Mouse (Mus musculus) ES-E14 (cell line): ENCODE measurements around the gene Itpr2. TPM values are rescaled to one million over a fixed set of nuclear protein-coding genes. Genes with fewer than 3 reads are reported as not detected.
A peak's percentile ranks its signal among the peaks of the same experiment; 100 is the strongest.

Experiments
- DNase-seq: peaks from one replicate; pipeline ENCODE4 v3.0.0-alpha.2; 2013; ENCODE audit warnings: low read depth, low spot score
- H3K27ac ChIP-seq: 2 replicates; pipeline ENCODE4 v1.5.1; 2012; ENCODE audit warnings: low read depth, mild to moderate bottlenecking, low read length, moderate library complexity, mixed read lengths; ENCODE audit not compliant: poor library complexity, insufficient read depth, severe bottlenecking
- H3K36me3 ChIP-seq: 2 replicates; pipeline ENCODE4 v1.6.1; 2012; ENCODE audit warnings: mild to moderate bottlenecking, low read length, moderate library complexity, mixed read lengths; ENCODE audit not compliant: control insufficient read depth, poor library complexity, insufficient read depth, severe bottlenecking
- H3K4me1 ChIP-seq, 2 experiments: fragments of 150-350 bp in 1 of 2; sonication (generic) in 1 of 2; 2 replicates each; pipeline ENCODE4 v1.6.1; 2012; ENCODE audit warnings: low read length in 2 of 2, mild to moderate bottlenecking in 1 of 2, mixed read lengths in 1 of 2; ENCODE audit not compliant: control insufficient read depth in 2 of 2, insufficient read depth in 2 of 2, poor library complexity in 1 of 2
- H3K4me3 ChIP-seq, 2 experiments: fragments of 150-350 bp in 1 of 2; sonication (generic) in 1 of 2; 2 replicates each; pipeline ENCODE4 v1.5.1; 2012; ENCODE audit warnings: low read length in 2 of 2, low read depth in 1 of 2, mild to moderate bottlenecking in 1 of 2, mixed read lengths in 1 of 2; ENCODE audit not compliant: insufficient read depth in 1 of 2, poor library complexity in 1 of 2, severe bottlenecking in 1 of 2
- H3K9ac ChIP-seq: 2 replicates; pipeline ENCODE4 v1.6.1; 2012; ENCODE audit warnings: low read depth, mild to moderate bottlenecking, low read length, mixed read lengths; ENCODE audit not compliant: poor library complexity, insufficient read depth, severe bottlenecking
- H3K9me3 ChIP-seq: fragments of 150-350 bp; sonication (generic); 2 replicates; pipeline ENCODE4 v1.6.1; 2012; ENCODE audit warnings: low read depth, mild to moderate bottlenecking, low read length; ENCODE audit not compliant: control insufficient read depth, insufficient read depth
- CHD2 ChIP-seq: IDR thresholded peaks from 2 replicates; pipeline ENCODE4 v1.6.1; 2014; ENCODE audit warnings: mild to moderate bottlenecking, low read depth, low read length, inconsistent platforms
- HCFC1 ChIP-seq: IDR thresholded peaks from 2 replicates; pipeline ENCODE4 v1.6.1; 2012; ENCODE audit warnings: low read length, inconsistent platforms, borderline replicate concordance; ENCODE audit not compliant: insufficient read depth
- MAFK ChIP-seq: IDR thresholded peaks from 2 replicates; pipeline ENCODE4 v1.6.1; 2014; ENCODE audit warnings: mild to moderate bottlenecking, low read depth, low read length, inconsistent platforms; ENCODE audit not compliant: insufficient read depth
- ZC3H11A ChIP-seq: IDR thresholded peaks from 2 replicates; pipeline ENCODE4 v1.6.1; 2012; ENCODE audit warnings: low read depth, mild to moderate bottlenecking, inconsistent platforms, low read length, borderline replicate concordance
- ZNF384 ChIP-seq: IDR thresholded peaks from 2 replicates; pipeline ENCODE4 v1.6.1; 2012; ENCODE audit warnings: low read depth, low read length, inconsistent platforms
- in situ Hi-C, 2 experiments: fragments of 600-800 bp; cut with MboI; formaldehyde crosslinking; loops; one replicate each; pipeline ENCODE4 v1.15.1; 2025; ENCODE audit warnings: low sequenced_read_pairs in 2 of 2, inconsistent platforms in 1 of 2; ENCODE audit not compliant: unreplicated experiment in 2 of 2
- total RNA-seq: library from RNA; depleted of rRNA; stranded (reverse); fragments of 300-350 nt; gene quantifications from 2 replicates; pipeline ENCODE4 v1.2.3, GENCODE M21; 2012

The Itpr2 gene
- total RNA-seq, 1 experiment: 1.5 TPM

- in situ Hi-C loops: no loop called here
Measured at GRCm38 (mm10) chr6:146409692-146410426, 92.2 kb downstream of the Itpr2 start.

GRCm38 (mm10) chr6:146405380-146405779, 96.6 kb downstream of the Itpr2 start:
- no peak overlapping the region for H3K27ac ChIP-seq
- DNase-seq: peak; percentile 64
- in situ Hi-C loops: no loop called here

More at GRCm38 (mm10) chr6:146409692-146410426, 92.2 kb downstream of the Itpr2 start:
- H3K36me3 ChIP-seq: no peaks in the 10 kb centered on the region
- TF ChIP-seq HCFC1 (no peak), ZNF384 (peak; percentile 57), ZC3H11A (peak; percentile 29; the same call in 1 of the 2 replicates)
- H3K9ac ChIP-seq: no peak overlapping the region
- DNase-seq: peak; percentile 58
- no peak overlapping the region for H3K4me3 ChIP-seq
- peaks cover 0 to 3% of the 10 kb centered on the region in 2 experiments; a peak in 2 of 4 replicates for H3K4me1 ChIP-seq
- no peaks in the 10 kb centered on the region for H3K9me3 ChIP-seq
- H3K27ac ChIP-seq: no peak overlapping the region

GRCm38 (mm10) chr6:146404876-146405275, 97.1 kb downstream of the Itpr2 start:
- Histone ChIP-seq H3K9ac (no peak overlapping the region), H3K36me3 (no peaks in the 10 kb centered on the region), H3K4me3 (no peak overlapping the region), H3K27ac (no peak overlapping the region), H3K9me3 (no peaks in the 10 kb centered on the region), H3K4me1 (no peaks in the 10 kb centered on the region)
- in situ Hi-C loops: no loop called here
- TF ChIP-seq ZNF384 (no peak), HCFC1 (no peak), ZC3H11A (no peak), MAFK (no peak), CHD2 (no peak)
- DNase-seq: no peak

More at GRCm38 (mm10) chr6:146405380-146405779, 96.6 kb downstream of the Itpr2 start:
- Histone ChIP-seq H3K4me3 (no peak overlapping the region), H3K4me1 (no peaks in the 10 kb centered on the region), H3K9ac (no peak overlapping the region), H3K9me3 (no peaks in the 10 kb centered on the region), H3K36me3 (no peaks in the 10 kb centered on the region)
- TF ChIP-seq ZC3H11A (no peak), ZNF384 (no peak), CHD2 (no peak), HCFC1 (no peak), MAFK (no peak)

GRCm38 (mm10) chr6:146404156-146404555, 97.9 kb downstream of the Itpr2 start:
- Histone ChIP-seq H3K9me3 (no peaks in the 10 kb centered on the region), H3K9ac (no peak overlapping the region), H3K4me3 (no peak overlapping the region), H3K27ac (no peak overlapping the region), H3K4me1 (no peaks in the 10 kb centered on the region), H3K36me3 (no peaks in the 10 kb centered on the region)
- DNase-seq: no peak
- TF ChIP-seq CHD2: no peak
- in situ Hi-C loops: no loop called here
